Mouse (Mus musculus): Measurements from ENCODE around the gene Hyal4.

GRCm38 (mm10) chr6:24707090-24707489 is 41.0 kb upstream of the Hyal4 start:
- no peak for TF ChIP-seq ZC3H11A (IDR thresholded peaks at IDR 0.05; ENCODE audit: borderline replicate concordance, low read depth, low read length)
- no peak for TF ChIP-seq MAFK (IDR thresholded peaks at IDR 0.05; ENCODE audit: insufficient read depth, low read depth, low read length)
